Mouse (Mus musculus): ENCODE data around the gene Nmrk2. TPM values are rescaled to one million over a fixed set of nuclear protein-coding genes. Genes with fewer than 3 reads are reported as not detected.
A peak's percentile ranks its signal among the peaks of the same experiment; 100 is the strongest.

The Nmrk2 gene
- total RNA-seq, 2 experiments from 2014 or later, result 0.42 TPM; not detected in 1

- no peak for TF ChIP-seq CTCF (IDR thresholded peaks at IDR 0.05)
- intact Hi-C loops (cut with DNase I), result no loop called here
- H3K27ac ChIP-seq, result no peak overlapping the region
- no peak overlapping the region for H3K4me3 ChIP-seq
- no peak for DNase-seq (ENCODE audit: extremely low spot score in 1 of 2, low spot score in 2 of 2)
These were observed 2.3 kb upstream of the Nmrk2 start for GRCm38 (mm10) chr10:81204137-81204536.

- Histone ChIP-seq H3K4me3 (no peak overlapping the region), H3K27ac (no peak overlapping the region)
- intact Hi-C loops (cut with DNase I), result no loop called here
- no peak for DNase-seq (ENCODE audit: extremely low spot score in 1 of 2, low spot score in 2 of 2)
- no peak for TF ChIP-seq CTCF (IDR thresholded peaks at IDR 0.05)
These were observed 1.3 kb upstream of the Nmrk2 start for GRCm38 (mm10) chr10:81202978-81203720.

- no peak for DNase-seq (ENCODE audit: extremely low spot score in 1 of 2, low spot score in 2 of 2)
- H3K4me3 ChIP-seq, result no peak overlapping the region
- no peak overlapping the region for H3K27ac ChIP-seq
- no peak for TF ChIP-seq CTCF (IDR thresholded peaks at IDR 0.05)
- intact Hi-C loops (cut with DNase I), result no loop called here
These were observed 1.1 kb downstream of the Nmrk2 start for GRCm38 (mm10) chr10:81200605-81201287.

- DNase-seq (ENCODE audit: extremely low spot score in 1 of 2, low spot score in 2 of 2), result no peak
- no peak for TF ChIP-seq CTCF (IDR thresholded peaks at IDR 0.05)
- intact Hi-C loops (cut with DNase I), result no loop called here
- H3K27ac ChIP-seq, result no peak overlapping the region
- no peak overlapping the region for H3K4me3 ChIP-seq
These were observed 1.7 kb downstream of the Nmrk2 start for GRCm38 (mm10) chr10:81200141-81200540.

- Histone ChIP-seq H3K4me3 (no peak overlapping the region), H3K27ac (no peak overlapping the region)
- intact Hi-C loops (cut with DNase I), result loop anchor here (2.0 to 5.0 kb wide), 4 partner anchors 18 to 253 kb away; partner anchors contain the start of gene Hmg20b
- DNase-seq (ENCODE audit: extremely low spot score in 1 of 2, low spot score in 2 of 2), result no peak
- TF ChIP-seq CTCF (IDR thresholded peaks at IDR 0.05), result no peak
These were observed 2.9 kb downstream of the Nmrk2 start for GRCm38 (mm10) chr10:81198990-81199389.

- no peak overlapping the region for H3K4me3 ChIP-seq
- peak; percentile 63 to 70 for DNase-seq (ENCODE audit: extremely low spot score in 1 of 2, low spot score in 2 of 2)
- intact Hi-C loops (cut with DNase I), result loop anchor here (2.0 to 5.0 kb wide), 4 partner anchors 19 to 254 kb away; partner anchors contain the start of gene Hmg20b
- peak; percentile 85 for TF ChIP-seq CTCF (IDR thresholded peaks at IDR 0.05)
- no peak overlapping the region for H3K27ac ChIP-seq
These were observed 3.6 kb downstream of the Nmrk2 start for GRCm38 (mm10) chr10:81198230-81198629.

GRCm38 (mm10) chr10:81197305-81197704 is 4.5 kb downstream of the Nmrk2 start:
- no peak overlapping the region for H3K4me3 ChIP-seq
- intact Hi-C loops (cut with DNase I), result loop anchor here (5.0 kb wide), 3 partner anchors 90 to 255 kb away; partner anchors contain the start of gene Hmg20b

GRCm38 (mm10) chr10:81196470-81197065 is 5.3 kb downstream of the Nmrk2 start:
- no peak overlapping the region for H3K4me3 ChIP-seq
- no peak overlapping the region for H3K27ac ChIP-seq
- TF ChIP-seq CTCF (IDR thresholded peaks at IDR 0.05), result no peak
- intact Hi-C loops (cut with DNase I), result loop anchor here (5.0 kb wide), 3 partner anchors 91 to 256 kb away; partner anchors contain the start of gene Hmg20b
- DNase-seq (ENCODE audit: extremely low spot score in 1 of 2, low spot score in 2 of 2), result no peak

More at GRCm38 (mm10) chr10:81197305-81197704, 4.5 kb downstream of the Nmrk2 start:
- no peak for DNase-seq (ENCODE audit: extremely low spot score in 1 of 2, low spot score in 2 of 2)
- no peak overlapping the region for H3K27ac ChIP-seq
- no peak for TF ChIP-seq CTCF (IDR thresholded peaks at IDR 0.05)

- intact Hi-C loops (cut with DNase I), result loop anchor here (5.0 kb wide), 3 partner anchors 92 to 257 kb away; partner anchors contain the start of gene Hmg20b
- no peak for DNase-seq (ENCODE audit: extremely low spot score in 1 of 2, low spot score in 2 of 2)
- no peak for TF ChIP-seq CTCF (IDR thresholded peaks at IDR 0.05)
- H3K27ac ChIP-seq, result no peak overlapping the region
- no peak overlapping the region for H3K4me3 ChIP-seq
These were observed 6.6 kb downstream of the Nmrk2 start for GRCm38 (mm10) chr10:81195300-81195699.

- intact Hi-C loops (cut with DNase I), result loop anchor here (5.0 kb wide), 1 partner anchor 73 kb away; the partner anchor contains the start of genes Apba3 and Mrpl54
- peak overlapping the region; percentile 53; the same call in 1 of the 2 replicates for H3K27ac ChIP-seq
- TF ChIP-seq CTCF (IDR thresholded peaks at IDR 0.05), result no peak
- no peak for DNase-seq (ENCODE audit: extremely low spot score in 1 of 2, low spot score in 2 of 2)
- no peak overlapping the region for H3K4me3 ChIP-seq
These were observed 7.7 kb downstream of the Nmrk2 start for GRCm38 (mm10) chr10:81193991-81194774.

GRCm38 (mm10) chr10:81192968-81193501 is 8.8 kb downstream of the Nmrk2 start:
- no peak for TF ChIP-seq CTCF (IDR thresholded peaks at IDR 0.05)
- intact Hi-C loops (cut with DNase I), result loop anchor here (1.0 to 5.0 kb wide), 2 partner anchors 10 to 74 kb away; partner anchors contain the start of genes 4930442H23Rik, Apba3, Dapk3 and Mrpl54
- DNase-seq (ENCODE audit: extremely low spot score in 1 of 2, low spot score in 2 of 2), result no peak
- H3K4me3 ChIP-seq, result peak overlapping the region; percentile 47
- peak overlapping the region; percentile 94 for H3K27ac ChIP-seq

All from left cerebral cortex, adult 2 months (tissue).